Comparison of ENCODE assay signal across 8 mouse cellular contexts in genomic region chr7:127761026-127761425, GRCm38 (mm10). TPM values are rescaled to one million over a fixed set of nuclear protein-coding genes. Genes with fewer than 3 reads are reported as not detected.
A peak's percentile ranks its signal among the peaks of the same experiment; 100 is the strongest.
DNase-seq lines count a peak whose midpoint lies in the region; ATAC-seq and TF ChIP-seq lines count a peak whose summit lies in the region.

No protein-coding gene starts in this region.

- H3K27me3 ChIP-seq in G1E (ENCODE audit: insufficient read depth, low read length), result no peaks in the 10 kb centered on the region

- DNase-seq in left cerebral cortex, adult 2 months (ENCODE audit: extremely low spot score in 1 of 2, low spot score in 2 of 2), result peak; percentile 50 to 72
- DNase-seq in left cerebral cortex, adult 9 months (ENCODE audit: low spot score in 2 of 2), result no peak
- no peak for DNase-seq in G1E (ENCODE audit: low spot score)
- peak; percentile 75 to 82 for DNase-seq in cerebellum, adult 18-20 months
- DNase-seq in gastrocnemius, postnatal 36 days, result peak; percentile 59 to 71
- peak; percentile 80 for DNase-seq in kidney, postnatal 14 days
- peak; percentile 66 for DNase-seq in thymus, postnatal 14 days

- peaks cover 20% of the 10 kb centered on the region for H3K4me1 ChIP-seq in G1E (ENCODE audit: insufficient read depth, low read depth, low read length)

- TF ChIP-seq CTCF in left cerebral cortex, adult 2 months (IDR thresholded peaks at IDR 0.05), result peak; percentile 93
- peak; percentile 95 for TF ChIP-seq CTCF in G1E (IDR thresholded peaks at IDR 0.05; ENCODE audit: low read depth, low read length)

- intact Hi-C loops in left cerebral cortex, adult 2 months (cut with DNase I), result no loop called here
- intact Hi-C loops in gastrocnemius, postnatal 36 days (cut with DNase I), result no loop called here

- no peak for ATAC-seq in G1E (ENCODE audit: extremely low read depth, insufficient number of reproducible peaks, low FRiP score, poor library complexity, severe bottlenecking)
- ATAC-seq in megakaryocyte, adult 5-6 weeks (ENCODE audit: poor library complexity, severe bottlenecking), result peak; percentile 94

- peaks cover 77% of the 10 kb centered on the region for H3K36me3 ChIP-seq in G1E (replicated peaks)

- no peaks in the 10 kb centered on the region for H3K9me3 ChIP-seq in G1E (replicated peaks)

- no peak overlapping the region for H3K27ac ChIP-seq in left cerebral cortex, adult 2 months

- H3K4me3 ChIP-seq in left cerebral cortex, adult 2 months, result no peak overlapping the region
- H3K4me3 ChIP-seq in G1E (ENCODE audit: low read depth, low read length), result no peak overlapping the region

RNA-seq across cellular contexts. Expression of gene Orai3, which starts 8.6 kb away (rescaled TPM):
- total RNA-seq in left cerebral cortex, adult 2 months (2021), result 10 to 100 TPM; 19.8 to 21.8 TPM
- total RNA-seq in G1E (2014; fragmentation: Nextera tagmentation) (27.4 and 27.7 TPM in 2 replicates), G1E (2017) (47.1 and 53.8 TPM in 2 replicates)
- polyA plus RNA-seq in G1E (2012), result 30.2 and 43.1 TPM in 2 replicates
- total RNA-seq in gastrocnemius, postnatal 36 days (2021), result 1 to 10 TPM; 8.4 to 9.2 TPM
- 30.9 and 33.7 TPM in 2 replicates for total RNA-seq in megakaryocyte, adult 5-6 weeks (2015)
- 29.5 and 32.7 TPM in 2 replicates for total RNA-seq in megakaryocyte, adult 5-6 weeks (2017)

RNA-seq across cellular contexts. Expression of gene Setd1a, which starts 15.4 kb away (rescaled TPM):
- 10 to 100 TPM; 48.8 to 55.2 TPM for total RNA-seq in left cerebral cortex, adult 2 months (2021)
- 104 and 115 TPM in 2 replicates for total RNA-seq in G1E (2014; fragmentation: Nextera tagmentation)
- 9.1 and 10.0 TPM in 2 replicates for total RNA-seq in G1E (2017)
- polyA plus RNA-seq in G1E (2012), result 103 and 118 TPM in 2 replicates
- total RNA-seq in gastrocnemius, postnatal 36 days (2021), result 10 to 100 TPM; 13.0 to 21.3 TPM
- total RNA-seq in megakaryocyte, adult 5-6 weeks (2015), result 35.2 and 43.3 TPM in 2 replicates
- total RNA-seq in megakaryocyte, adult 5-6 weeks (2017), result 7.7 and 9.8 TPM in 2 replicates

RNA-seq across cellular contexts. Expression of gene Fbxl19, which starts 16.7 kb away (rescaled TPM):
- 10 to 100 TPM; 72.4 to 81.5 TPM for total RNA-seq in left cerebral cortex, adult 2 months (2021)
- 6.4 and 6.9 TPM in 2 replicates for total RNA-seq in G1E (2014; fragmentation: Nextera tagmentation)
- 15.1 and 18.8 TPM in 2 replicates for total RNA-seq in G1E (2017)
- polyA plus RNA-seq in G1E (2012), result 54.4 and 58.5 TPM in 2 replicates
- total RNA-seq in gastrocnemius, postnatal 36 days (2021), result 1 to 10 TPM; 1.9 to 2.5 TPM
- 2.1 TPM in 2 replicates for total RNA-seq in megakaryocyte, adult 5-6 weeks (2015)
- 5.8 and 6.2 TPM in 2 replicates for total RNA-seq in megakaryocyte, adult 5-6 weeks (2017)

RNA-seq across cellular contexts. Expression of gene Gm49388, which starts 24.4 kb away (rescaled TPM):
- total RNA-seq in left cerebral cortex, adult 2 months (2021), result 1 to 10 TPM; 4.2 to 4.3 TPM
- total RNA-seq in G1E (2014; fragmentation: Nextera tagmentation), result 4.7 and 8.4 TPM in 2 replicates
- 0.23 TPM in 1 of 2 replicates, not detected in the other for total RNA-seq in G1E (2017)
- polyA plus RNA-seq in G1E (2012), result 0.12 and 1.1 TPM in 2 replicates
- 1 to 10 TPM in 1 of 2 experiments, under 1 TPM in 1; 0.31 to 2.1 TPM for total RNA-seq in gastrocnemius, postnatal 36 days (2021)
- not detected in 2 replicates for total RNA-seq in megakaryocyte, adult 5-6 weeks (2015)
- not detected in 2 replicates for total RNA-seq in megakaryocyte, adult 5-6 weeks (2017)

RNA-seq across cellular contexts. Expression of gene Ctf2, which starts 29.1 kb away (rescaled TPM):
- total RNA-seq in left cerebral cortex, adult 2 months (2021), result not detected
- total RNA-seq in G1E (2014; fragmentation: Nextera tagmentation) (not detected in 2 replicates), G1E (2017) (0.16 TPM in 1 of 2 replicates, not detected in the other)
- not detected in 2 replicates for polyA plus RNA-seq in G1E (2012)
- total RNA-seq in gastrocnemius, postnatal 36 days (2021), result not detected
- total RNA-seq in megakaryocyte, adult 5-6 weeks (2015), result not detected in 2 replicates
- not detected in 2 replicates for total RNA-seq in megakaryocyte, adult 5-6 weeks (2017)

Comparison
In these comparisons a context has a peak if more than half of its experiments do, and no peak if none do; other contexts are left out.
1. DNase-seq: peak in left cerebral cortex, adult 2 months (2 of 2), cerebellum, adult 18-20 months (2 of 2), gastrocnemius, postnatal 36 days (2 of 2), kidney, postnatal 14 days (single experiment) and thymus, postnatal 14 days (single experiment); none in left cerebral cortex, adult 9 months (0 of 2) and G1E (single experiment).